Mouse (Mus musculus) bone marrow macrophage, adult 2 months (primary cell): ENCODE data around the gene Bhlhe41.

Experiments used
- CTCF ChIP-seq: IDR thresholded peaks from 2 replicates; pipeline ENCODE4 v1.5.1; 2012; ENCODE audit warnings: low read depth, mild to moderate bottlenecking, low read length, moderate library complexity
- POLR2A ChIP-seq: IDR thresholded peaks from 2 replicates; pipeline ENCODE4 v1.6.1; 2012; ENCODE audit warnings: mild to moderate bottlenecking, low read depth, low read length, borderline replicate concordance

DNA sequence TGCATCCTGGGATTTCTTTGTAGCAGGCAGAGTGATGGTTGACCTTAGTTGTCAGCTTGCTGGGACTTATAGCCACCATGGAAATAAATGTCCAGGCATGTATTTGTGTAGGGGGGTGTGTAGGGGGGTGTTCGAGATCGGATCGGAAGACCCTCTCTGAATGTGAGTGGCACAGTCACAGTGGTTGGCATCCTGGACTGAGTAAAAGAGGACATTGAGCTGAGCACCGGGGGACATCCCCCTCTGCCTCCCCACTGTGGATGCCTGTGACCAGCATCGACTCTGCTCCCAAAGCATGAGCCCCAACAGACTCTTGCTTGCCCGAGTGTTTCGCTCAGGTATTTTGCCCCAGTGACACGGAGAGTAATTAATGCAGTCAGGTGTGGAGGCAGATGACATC lies 8.0 kb upstream of the Bhlhe41 start:
- no peak for TF ChIP-seq CTCF
- no peak for TF ChIP-seq POLR2A
